Mouse (Mus musculus): ENCODE measurements around the gene Arl14ep.
"Not testable (repeated sequence)": the region's sequence is repeated elsewhere in the genome, so short reads cannot be mapped to it uniquely, and the experiment has no call there.

Arl14ep gene

DNA sequence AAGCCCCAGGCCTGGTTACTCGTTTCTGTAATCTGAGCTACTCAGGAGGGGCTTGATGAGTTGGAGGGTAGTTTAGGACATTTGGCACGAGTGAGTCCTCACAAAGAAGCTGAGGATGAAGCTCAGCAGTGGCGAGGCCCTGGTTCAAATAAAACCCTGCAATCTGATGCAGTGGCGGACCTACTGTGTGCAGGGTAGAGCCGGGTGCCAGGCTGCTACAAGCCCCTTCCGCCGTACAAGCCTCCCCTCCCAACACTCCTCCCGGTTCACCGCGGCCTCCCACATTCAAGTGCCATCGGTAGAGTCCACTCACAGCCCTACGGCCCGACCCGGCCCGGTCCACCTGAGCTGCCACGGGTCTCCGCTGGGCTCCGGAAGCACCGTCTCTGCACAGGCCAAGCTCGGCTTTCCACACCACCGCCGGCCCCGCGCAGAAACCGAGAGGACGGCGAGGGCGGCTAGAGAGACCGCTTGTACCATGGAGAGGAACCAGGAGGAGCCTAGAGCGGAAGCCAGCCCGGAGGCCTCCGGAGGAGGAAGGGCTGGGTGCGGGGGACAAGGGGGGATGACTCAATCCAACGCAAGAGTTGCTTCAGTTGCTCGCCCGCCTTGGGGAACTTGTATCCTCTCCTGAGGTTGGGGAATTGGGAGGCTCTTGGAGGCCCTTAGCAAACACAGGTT is at the start of gene Arl14ep:
Gene Arl14ep (minus strand): TSS at position 466 of the 681 bp plus-strand sequence.
- DNase-seq, result peak; percentile 89

DNA sequence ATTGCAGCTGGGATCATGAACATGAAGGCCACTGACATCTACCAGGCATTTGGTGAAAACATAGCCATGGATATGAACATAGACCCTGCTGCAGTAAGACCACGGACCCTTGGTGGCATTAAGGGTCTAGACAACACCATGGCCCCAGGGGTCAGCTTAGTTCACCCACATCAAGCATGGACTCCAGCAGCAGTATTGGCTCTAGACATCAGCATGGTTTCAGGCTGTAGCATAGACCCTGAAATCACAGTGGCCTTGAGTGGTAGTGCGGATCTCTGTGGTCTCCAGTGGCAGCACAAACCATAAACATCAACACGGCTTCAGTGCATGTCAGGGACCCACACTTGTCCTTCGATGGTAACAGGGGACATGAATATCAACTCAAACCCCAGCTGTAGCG is 48.5 kb upstream of the Arl14ep start:
- no peak for DNase-seq

DNA sequence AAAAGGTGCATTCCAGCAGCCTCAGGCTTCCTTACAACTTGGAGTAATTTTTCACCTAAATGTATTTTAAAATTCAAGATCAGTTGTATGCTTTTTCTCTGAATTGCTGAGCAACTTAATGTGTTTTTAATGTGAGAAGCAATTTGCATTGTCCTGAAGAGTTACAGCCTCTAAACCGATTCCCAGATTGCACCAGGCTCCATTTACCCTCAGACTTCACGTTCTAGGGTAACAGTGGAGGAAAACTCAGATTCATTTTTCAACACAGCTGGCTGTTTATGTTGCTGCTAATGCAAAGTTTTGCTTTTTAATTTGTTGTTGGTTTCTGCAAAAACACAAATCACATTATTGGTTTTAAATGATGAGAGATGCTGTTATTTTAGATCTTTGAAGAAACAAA is 45.1 kb upstream of the Arl14ep start:
- DNase-seq, result no peak

DNA sequence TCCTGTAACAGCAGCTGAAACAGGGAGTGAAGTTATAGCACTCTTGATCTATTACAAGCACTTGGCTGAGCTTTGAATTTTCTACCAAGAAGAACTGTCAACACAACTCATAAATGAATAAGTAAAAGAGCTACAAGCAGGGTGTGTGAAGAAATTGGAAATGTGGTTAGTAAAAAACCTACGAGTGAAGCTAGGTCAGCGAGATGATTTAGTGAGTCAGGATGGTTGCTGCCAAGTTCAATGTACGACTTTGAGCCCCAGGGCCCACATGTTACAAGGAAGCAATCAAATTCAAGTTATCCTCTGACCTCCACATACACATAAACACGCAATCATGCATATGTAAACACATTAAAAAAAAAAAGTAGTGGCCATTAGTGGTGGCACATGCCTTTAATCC is 38.9 kb upstream of the Arl14ep start:
- DNase-seq, result no peak

DNA sequence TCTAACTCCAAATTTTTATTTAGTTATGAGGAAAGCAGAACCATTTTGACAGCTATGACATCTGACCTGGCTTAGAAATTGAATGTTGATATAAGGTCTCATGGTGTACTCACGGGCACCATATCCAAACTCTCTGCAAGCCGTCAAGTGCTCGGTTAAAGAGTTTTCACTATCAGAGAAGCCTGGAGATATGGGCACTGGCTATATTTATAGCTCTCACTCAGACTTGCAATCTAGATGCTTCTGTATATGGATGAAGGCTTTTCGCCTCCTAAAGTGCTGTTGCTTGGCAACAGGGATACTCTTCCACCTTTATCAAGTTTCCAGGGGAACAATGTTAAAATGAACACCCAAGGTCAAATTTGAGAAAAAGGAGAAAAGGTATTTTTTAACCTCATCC is 38.1 kb upstream of the Arl14ep start:
- no peak for DNase-seq

DNA sequence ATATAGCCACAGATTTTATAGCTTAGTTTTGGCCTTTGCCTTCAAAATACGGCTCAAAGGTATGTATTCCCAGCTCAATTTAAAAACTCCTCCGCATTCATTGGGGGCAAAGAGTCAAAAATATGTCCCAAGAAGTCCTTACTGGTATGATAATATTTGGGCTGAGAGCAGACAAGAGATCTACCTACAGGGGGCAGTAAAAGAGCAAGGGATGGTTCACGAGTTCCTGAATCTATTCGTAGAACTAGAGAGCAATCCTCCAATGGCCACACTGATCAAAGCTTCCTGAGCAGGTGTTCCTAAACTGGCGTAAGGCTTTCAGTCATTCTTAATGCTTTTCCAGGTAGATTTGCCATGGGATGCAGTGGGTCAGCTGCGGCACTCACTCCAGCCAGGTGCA is 35.9 kb upstream of the Arl14ep start:
- no peak for DNase-seq

DNA sequence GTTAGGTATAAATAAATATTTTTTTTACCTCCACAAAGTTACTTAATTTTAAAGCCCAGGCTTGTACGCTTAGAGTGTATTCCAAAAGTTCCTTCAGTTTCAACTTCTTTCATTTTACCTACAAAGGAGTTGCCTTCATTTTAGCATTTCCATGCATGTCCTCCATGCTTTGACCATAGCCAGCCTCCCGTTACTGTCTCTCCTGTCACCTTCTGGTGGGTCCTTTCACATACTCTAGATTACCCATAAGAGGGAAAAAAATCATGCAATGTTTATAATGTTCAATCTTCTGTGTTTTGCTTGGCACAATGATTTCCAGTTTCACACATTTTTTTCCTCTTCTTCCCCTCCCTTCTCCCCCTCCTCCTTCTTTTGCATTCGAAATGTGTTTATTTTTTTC is 32.2 kb upstream of the Arl14ep start:
- no peak for DNase-seq

DNA sequence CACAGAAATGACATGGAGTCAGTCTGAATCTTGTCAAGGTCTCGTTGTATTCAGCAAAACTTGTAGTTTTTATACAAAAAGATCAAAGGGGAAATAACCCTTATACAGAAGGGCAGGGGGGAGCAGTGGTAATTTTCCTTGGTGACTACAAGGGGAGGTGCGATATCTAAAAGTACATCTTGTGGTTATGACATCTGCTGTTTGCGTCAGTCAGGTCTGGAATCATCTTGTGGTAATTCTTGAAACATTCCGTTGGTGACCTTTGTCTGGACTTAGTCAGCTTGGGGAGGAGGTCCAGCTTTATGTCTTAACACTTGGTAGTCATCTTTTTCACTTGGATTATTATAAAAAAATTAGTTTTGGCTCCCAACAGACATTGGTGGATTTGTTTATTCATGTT is 31.7 kb upstream of the Arl14ep start:
- not testable (repeated sequence) for DNase-seq

DNA sequence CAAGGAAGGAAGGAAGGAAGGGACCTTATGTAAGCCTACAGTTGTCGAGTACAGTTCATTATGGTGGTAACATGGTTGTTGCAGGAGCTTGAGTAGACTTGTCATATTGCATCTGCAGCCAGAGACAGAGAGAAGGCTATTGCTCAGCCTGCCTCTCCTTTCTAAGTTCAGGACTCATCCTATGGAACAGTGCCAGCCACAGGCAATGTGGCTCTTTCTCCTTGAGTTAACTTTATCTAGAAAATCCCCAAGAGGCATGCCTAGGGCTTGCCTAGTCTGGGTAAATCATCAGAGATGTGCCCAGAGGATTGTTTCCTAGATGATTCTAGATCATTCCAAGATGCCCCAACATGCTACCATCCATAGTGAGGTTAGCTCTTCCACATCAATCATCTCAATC is 17.0 kb upstream of the Arl14ep start:
- no peak for DNase-seq

DNA sequence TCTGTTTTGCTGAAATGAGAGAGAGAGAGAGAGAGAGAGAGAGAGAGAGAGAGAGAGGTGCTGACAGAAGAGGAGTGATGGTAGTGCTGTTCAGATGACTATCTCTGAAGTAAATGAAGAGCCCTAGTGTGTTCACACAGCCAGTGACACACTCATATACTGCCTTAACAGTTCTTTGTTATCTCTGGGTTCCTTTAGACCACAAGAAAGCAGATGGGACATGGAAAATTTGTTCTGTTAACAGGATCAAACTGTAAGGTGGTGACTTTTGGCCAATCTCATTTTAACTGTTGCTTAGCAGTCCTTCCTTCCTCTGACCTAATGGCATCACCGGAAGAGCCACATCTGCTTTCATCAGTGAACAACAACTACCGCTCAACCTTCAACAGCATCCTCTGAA is 10.7 kb upstream of the Arl14ep start:
- DNase-seq, result no peak

DNA sequence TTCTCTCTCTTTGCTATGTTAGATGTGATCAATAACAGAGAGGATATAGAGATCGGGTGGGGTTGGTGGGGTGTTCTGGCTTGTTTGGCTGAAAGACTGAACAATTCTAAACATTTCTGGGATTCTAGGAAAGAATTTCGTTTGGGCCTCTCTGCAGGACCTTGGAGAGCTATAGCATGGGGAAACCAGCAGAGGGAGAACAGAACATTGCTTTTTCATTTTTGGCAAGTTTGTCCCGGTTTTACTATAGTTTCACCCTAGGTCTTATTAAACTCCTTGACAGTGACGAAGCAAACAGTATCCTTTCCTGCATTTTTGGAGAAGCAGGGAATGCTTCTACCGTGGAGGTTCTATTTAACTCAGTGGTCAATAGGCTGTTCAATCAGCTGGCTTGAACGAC is 8.3 kb upstream of the Arl14ep start:
- no peak for DNase-seq

DNA sequence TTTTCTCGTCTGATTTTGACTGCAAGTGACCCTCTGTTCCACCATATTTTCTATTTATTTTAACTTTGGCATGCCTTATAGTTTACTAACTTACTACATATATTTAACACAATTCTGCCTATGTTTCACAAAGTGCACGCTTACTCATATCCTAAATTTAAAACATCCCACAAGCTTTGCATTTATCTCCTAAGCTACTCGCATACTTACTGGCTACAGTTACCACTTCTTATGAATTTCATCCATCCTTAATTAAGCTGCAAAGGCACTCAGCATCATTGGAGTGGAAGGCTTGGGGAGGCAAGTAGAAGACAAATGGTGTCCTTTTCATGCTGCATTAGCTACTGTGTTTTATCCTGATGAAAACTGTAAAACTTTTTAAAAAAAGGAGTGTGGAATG is 2.2 kb upstream of the Arl14ep start:
- no peak for DNase-seq

DNA sequence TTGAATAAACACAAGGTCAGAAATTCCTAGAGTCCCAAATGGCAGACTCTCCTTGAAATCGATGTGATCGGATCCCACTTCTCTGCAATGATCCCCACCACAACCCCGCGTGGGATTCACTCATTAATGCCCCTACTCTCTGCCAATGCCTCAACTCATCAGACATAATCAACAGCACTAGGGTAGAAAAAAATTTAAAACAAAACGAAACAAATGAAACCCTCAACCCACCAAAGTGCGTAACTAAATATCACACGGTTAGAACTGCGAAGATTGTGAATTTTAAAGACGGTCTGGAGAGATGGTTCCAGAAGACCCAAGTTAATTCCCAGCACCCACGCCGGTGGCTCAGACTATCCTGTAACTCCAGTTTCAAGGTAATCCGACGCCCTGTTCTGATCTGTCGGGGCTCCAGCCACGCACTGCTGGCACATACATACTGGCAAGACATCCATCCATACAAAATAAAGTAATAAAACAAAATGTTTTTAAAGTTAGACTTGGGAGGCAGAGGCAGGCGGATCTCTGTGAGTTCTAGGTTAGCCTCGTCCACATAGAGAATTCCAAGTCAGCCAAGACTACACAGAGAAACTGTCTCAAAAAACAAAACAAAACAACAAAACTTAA is 779 bp downstream of the Arl14ep start:
- peak; percentile 24 for DNase-seq

DNA sequence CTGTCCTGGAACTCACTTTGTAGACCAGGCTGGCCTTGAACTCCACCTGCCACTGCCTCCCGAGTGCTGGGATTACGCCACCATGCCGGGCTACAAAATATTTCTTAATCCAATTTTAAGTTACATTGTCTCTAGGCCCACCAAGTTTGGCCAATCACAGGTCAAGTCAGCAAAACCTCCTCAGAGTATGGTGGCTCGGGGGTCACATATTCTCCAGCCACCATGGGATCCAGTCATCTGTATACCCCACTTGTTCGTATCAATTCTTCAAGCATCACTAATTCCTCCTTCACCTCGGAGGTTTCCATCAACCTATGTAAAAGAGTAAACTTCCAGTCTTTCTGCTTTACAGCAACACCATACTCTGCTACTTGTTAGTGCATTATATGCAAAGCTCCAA is 1.4 kb downstream of the Arl14ep start:
- no peak for DNase-seq

DNA sequence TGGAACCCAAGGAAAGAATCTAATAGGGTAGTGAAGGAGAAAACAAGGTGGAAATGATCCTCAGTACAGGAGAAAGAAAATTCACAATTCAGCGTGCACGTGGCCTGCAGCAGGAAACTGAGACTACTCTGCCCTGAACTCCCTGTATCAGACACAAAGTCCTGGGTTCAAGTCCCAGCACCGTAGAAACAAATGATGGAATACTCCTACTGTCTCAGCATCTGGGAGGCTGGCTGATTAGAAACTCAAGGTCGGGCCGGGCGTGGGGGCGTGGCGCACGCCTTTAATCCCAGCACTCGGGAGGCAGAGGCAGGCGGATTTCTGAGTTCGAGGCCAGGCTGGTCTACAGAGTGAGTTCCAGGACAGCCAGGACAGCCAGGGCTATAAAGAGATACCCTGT is 3.3 kb downstream of the Arl14ep start:
- DNase-seq, result no peak

DNA sequence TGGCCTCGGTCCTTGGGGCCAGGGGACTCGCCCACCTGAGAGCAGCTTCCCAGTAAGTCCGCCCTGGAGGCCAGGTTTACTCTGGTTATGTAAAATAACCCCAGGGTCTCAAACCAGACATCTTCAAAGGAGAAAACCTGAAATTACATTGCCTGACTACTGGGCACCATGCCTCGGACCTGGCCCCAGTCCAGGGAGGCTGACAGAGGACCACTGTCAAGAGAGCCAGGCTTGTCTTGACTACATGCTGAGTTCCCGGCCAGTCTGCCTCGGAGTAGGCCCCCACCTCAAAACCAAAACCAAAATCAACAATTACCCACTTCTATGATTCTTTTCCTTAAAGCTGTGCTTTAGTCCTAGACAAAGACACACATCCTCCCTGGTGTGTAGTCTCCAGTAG is 5.9 kb downstream of the Arl14ep start:
- DNase-seq, result no peak

DNA sequence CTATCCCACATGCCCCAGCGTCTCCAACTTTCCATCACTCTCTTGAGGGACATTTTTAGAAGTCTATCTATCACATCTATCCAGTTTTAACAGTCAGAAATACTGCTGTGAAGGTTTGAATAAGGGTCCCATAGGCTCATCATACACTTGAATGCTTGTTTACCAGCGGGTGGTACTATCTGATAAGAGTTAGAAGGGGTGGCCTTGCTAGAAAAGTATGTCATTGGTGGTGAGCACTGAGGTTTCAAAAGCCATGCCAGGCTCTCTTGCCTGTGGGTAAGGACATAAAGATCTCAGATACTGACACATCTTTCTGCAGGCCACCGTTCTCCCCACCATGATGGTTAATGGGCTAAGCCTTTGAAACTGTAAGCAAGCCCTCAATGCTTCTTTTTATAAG is 10.7 kb downstream of the Arl14ep start:
- DNase-seq, result no peak

DNA sequence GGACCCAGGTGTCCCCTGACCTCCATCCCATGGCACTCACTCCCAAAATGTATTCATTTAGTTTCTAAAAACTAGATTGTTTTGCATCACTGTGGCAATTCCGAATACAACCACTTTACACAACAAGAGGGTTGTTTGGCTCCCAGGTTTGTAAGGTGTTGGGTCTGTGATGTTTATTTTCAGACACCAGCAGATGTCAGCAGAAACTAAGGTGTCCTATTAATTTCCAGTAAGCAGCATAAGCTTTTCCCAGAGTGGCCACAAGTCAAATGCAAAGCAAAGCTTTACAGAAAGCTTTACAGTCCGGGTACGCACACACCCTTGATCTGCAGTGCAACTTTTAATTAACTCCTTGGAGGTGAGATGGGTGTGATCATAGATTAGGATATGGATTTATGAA is 12.6 kb downstream of the Arl14ep start:
- DNase-seq, result no peak

DNA sequence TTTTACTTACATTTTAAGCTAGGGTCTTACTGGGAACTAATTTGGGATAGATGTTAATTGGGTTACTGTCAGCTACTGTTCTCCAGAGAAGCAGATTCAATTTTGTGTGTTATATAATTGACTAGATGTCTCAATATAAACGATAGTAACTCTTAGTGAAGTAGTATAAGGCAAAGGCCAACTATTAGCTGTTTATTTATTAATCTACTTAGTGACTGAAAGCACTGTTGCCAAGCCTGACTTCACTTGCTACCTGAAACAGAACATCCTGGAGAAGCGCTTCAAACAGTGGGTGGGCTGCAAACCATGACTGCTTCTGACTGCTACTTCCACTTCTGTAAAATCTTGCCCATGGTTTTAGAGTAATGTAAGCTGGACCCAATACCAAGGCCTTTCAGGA is 13.2 kb downstream of the Arl14ep start:
- no peak for DNase-seq

DNA sequence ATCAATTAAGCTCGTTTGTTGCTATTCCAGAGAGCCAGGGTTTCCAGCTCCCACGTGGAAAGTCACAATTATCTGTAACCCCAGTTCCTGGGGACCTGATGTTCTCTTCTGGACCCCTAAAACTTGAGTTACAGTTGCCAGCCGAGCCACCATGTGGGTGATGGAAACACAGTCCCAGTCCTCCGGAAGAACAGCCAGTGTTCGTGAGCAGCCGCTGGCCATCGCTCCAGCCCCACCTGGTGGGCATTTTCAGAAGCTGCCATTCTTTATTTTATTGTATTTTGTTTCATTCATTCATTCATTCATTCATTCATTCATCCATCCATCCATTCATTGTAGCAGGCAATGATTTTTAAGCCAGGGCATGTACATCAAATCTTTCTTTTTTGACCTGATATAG is 14.0 kb downstream of the Arl14ep start:
- no peak for DNase-seq

DNA sequence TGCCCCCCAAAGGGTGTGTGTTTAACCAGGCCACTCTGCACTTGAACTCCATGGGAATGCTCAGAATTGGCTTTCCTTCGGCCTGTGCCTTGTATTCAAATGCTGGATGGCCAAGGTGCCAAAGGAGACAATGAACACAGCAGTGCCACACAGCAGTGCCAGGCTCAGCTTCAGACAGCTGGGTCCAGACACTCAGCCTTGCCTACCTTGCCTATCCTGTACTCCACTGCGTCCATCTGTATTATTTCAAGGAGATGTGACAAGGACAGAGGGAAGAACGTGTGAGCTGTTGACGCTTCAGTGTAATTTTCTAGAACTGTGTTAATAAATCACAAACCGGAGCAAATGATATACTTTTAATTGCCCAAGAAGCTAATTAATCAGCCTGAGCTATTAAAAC is 14.8 kb downstream of the Arl14ep start:
- no peak for DNase-seq

DNA sequence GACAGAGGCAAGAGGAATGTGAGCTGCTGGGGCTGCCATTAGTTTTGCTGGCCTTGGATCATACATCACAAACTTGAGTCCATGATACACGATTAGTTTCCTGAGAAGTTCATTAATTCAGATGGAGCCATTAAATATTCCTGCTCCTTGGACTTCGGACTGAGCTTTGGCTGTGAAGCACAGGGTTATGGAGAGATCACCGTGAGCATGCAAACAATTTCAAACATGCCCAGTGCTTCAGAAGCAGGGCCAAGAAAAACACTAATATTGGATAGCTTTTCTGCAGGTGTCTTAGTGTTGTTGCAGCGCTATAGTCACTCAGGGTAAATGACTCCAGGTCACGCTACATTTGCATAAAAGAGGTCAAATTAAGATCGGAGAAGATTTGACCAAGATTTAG is 15.3 kb downstream of the Arl14ep start:
- no peak for DNase-seq

DNA sequence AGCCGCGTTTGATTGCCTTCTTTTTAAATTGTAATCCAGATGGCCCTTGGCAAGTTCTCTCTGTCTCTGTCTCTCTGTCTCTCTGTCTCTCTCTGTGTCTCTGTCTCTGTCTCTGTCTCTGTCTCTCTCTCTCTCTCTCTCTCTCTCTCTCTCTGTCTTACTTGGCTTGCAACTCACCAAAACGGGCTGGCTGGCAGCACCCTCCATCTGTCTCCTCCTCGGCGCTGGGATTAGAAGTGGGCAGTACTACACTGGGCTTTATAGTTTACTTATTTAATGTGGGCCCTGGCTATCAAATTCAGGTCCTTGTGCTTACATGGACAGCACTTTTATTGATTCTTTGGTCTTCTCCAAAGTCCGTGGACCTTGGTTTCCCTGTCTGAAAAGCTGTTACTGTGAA is 18.1 kb downstream of the Arl14ep start:
- DNase-seq, result no peak

DNA sequence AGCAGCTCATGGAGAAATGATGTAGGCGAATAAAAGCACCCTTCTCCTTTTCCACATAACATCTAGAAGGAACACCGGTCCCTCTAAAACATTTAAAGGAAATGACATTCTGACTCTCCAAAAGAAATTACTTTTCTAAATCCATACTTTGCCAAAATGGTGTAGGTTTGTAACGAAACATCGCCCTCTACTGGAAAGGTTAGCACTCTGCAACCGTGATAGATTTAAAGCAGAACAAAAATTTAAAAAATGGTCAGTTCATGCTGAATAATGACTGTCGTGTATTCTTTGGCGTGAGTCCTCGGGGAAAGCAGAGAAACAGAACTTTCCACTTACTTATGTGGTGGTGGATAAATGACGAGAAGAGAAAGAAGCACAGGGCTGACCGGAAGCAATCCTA is 18.6 kb downstream of the Arl14ep start:
- DNase-seq, result no peak

DNA sequence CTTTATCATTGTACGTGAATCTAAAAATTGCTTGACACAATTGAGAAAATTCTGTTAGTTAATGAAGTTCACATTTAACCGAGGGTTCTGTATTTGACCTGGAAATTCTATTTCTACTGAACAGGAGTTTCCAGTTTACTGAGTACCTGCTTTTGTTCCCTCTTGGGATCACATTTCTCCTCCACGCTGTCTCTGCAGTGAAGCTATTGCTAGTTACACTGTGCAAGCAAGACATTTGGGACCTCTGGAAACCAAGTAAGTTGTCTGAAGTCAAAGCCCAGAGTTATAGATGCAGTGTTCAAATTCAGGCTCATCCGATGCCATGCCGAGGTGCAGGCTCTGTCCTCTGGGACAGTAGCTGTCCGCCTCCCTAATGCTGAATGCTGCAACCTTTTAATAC is 19.2 kb downstream of the Arl14ep start:
- no peak for DNase-seq

Measured in cerebellum, adult 9-11 months (tissue).